Mouse (Mus musculus) heart, postnatal 0 days (tissue): Measurements from ENCODE around the gene Tmem56.

Experiments used
- CTCF ChIP-seq: IDR thresholded peaks from 2 replicates; pipeline ENCODE4 v1.5.1; 2016; ENCODE audit warnings: antibody characterized with exemption, control low read depth, low read depth
- EP300 ChIP-seq: IDR thresholded peaks from 2 replicates; pipeline ENCODE4 v1.6.1; 2016; ENCODE audit warnings: antibody characterized with exemption, low read depth

DNA sequence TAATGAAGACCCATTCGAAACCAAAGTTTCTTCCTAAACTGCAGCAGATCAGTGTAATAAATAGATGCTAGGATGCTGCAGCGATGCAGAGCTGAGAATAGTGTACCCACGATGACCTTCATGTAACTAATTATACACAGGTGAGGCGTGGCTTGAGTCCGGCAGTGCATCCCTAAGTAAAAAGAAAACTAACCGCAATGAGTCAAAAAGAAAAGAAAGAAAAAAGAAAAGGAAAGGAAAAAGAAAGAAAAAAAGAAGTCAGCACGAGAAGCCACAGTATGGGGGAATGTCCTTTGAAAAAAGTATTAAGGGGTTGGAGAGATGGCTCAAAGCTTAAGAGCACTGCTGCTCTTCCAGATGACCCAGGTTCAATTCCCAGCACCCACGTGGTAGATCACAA, 58.1 kb downstream of the Tmem56 start:
- TF ChIP-seq CTCF (no peak), EP300 (no peak)
